Mouse (Mus musculus) hindlimb bud, embryonic 11.5 days (tissue): ENCODE results near the gene Atpaf1.
A peak's percentile ranks its signal among the peaks of the same experiment; 100 is the strongest.

Source experiments
- DNase-seq: peaks from one replicate; pipeline ENCODE4 v3.0.0-alpha.2; 2012; ENCODE audit warnings: low read depth, low spot score; ENCODE audit errors: extremely low spot score

Atpaf1 gene

GRCm38 (mm10) chr4:115784769-115785510 lies at the start of gene Atpaf1:
TSS of gene Atpaf1 (plus strand) at chr4:115784812.
- no peak for DNase-seq

GRCm38 (mm10) chr4:115734867-115735266 lies 49.7 kb upstream of the Atpaf1 start:
- no peak for DNase-seq

GRCm38 (mm10) chr4:115737551-115738041 lies 47.0 kb upstream of the Atpaf1 start, which contains the start of gene Efcab14:
TSS of gene Efcab14 (plus strand) at chr4:115737744.
- DNase-seq = peak; percentile 88

- DNase-seq = no peak
These were observed 46.1 kb upstream of the Atpaf1 start for GRCm38 (mm10) chr4:115738481-115738985.

GRCm38 (mm10) chr4:115742658-115743057 lies 42.0 kb upstream of the Atpaf1 start:
- DNase-seq = no peak

- DNase-seq = no peak
These were observed 41.5 kb upstream of the Atpaf1 start for GRCm38 (mm10) chr4:115743096-115743495.

- DNase-seq = no peak
These were observed 36.4 kb upstream of the Atpaf1 start for GRCm38 (mm10) chr4:115748181-115748580.

GRCm38 (mm10) chr4:115749336-115749735 lies 35.3 kb upstream of the Atpaf1 start:
- no peak for DNase-seq

GRCm38 (mm10) chr4:115754101-115754500 lies 30.5 kb upstream of the Atpaf1 start:
- no peak for DNase-seq

- DNase-seq = no peak
These were observed 29.8 kb upstream of the Atpaf1 start for GRCm38 (mm10) chr4:115754851-115755250.

- DNase-seq = no peak
These were observed 23.4 kb upstream of the Atpaf1 start for GRCm38 (mm10) chr4:115761206-115761605.

- no peak for DNase-seq
These were observed 20.0 kb upstream of the Atpaf1 start for GRCm38 (mm10) chr4:115764581-115764980.

- DNase-seq = no peak
These were observed 16.8 kb upstream of the Atpaf1 start for GRCm38 (mm10) chr4:115767647-115768467.

- no peak for DNase-seq
These were observed 9.6 kb upstream of the Atpaf1 start for GRCm38 (mm10) chr4:115775056-115775455.

- DNase-seq = no peak
These were observed 7.0 kb upstream of the Atpaf1 start for GRCm38 (mm10) chr4:115777627-115778026.

GRCm38 (mm10) chr4:115780269-115780668 lies 4.3 kb upstream of the Atpaf1 start:
- DNase-seq = no peak

GRCm38 (mm10) chr4:115780918-115781317 lies 3.7 kb upstream of the Atpaf1 start, which contains the start of gene Tex38:
TSS of gene Tex38 (minus strand) at chr4:115781018.
- no peak for DNase-seq

- no peak for DNase-seq
These were observed 2.4 kb upstream of the Atpaf1 start for GRCm38 (mm10) chr4:115782026-115782805.

GRCm38 (mm10) chr4:115785511-115786034 lies 961 bp downstream of the Atpaf1 start:
- DNase-seq = no peak

GRCm38 (mm10) chr4:115790864-115791263 lies 6.3 kb downstream of the Atpaf1 start:
- no peak for DNase-seq

- DNase-seq = no peak
These were observed 10.7 kb downstream of the Atpaf1 start for GRCm38 (mm10) chr4:115795360-115795759.
